Mouse (Mus musculus) embryonic stem cell, embryonic (primary cell): ENCODE measurements around the gene Vps25.

Source experiments
- CTCF ChIA-PET, 4 experiments: fragments of 300-600 bp in 2 of 4; fragments of 350-600 bp in 2 of 4; sonication (Branson Sonifier 250); formaldehyde crosslinking; loops; one replicate each; lab custom pipeline; 2022; ENCODE audit warnings: inconsistent platforms in 2 of 4; lab: Charles Lee
- POLR2A ChIA-PET, 4 experiments: fragments of 300-600 bp in 2 of 4; fragments of 350-600 bp in 2 of 4; sonication (Branson Sonifier 250); formaldehyde crosslinking; loops; one replicate each; lab custom pipeline; 2022; ENCODE audit warnings: antibody characterized with exemption in 4 of 4, inconsistent platforms in 1 of 4; lab: Charles Lee

Gene Vps25

DNA sequence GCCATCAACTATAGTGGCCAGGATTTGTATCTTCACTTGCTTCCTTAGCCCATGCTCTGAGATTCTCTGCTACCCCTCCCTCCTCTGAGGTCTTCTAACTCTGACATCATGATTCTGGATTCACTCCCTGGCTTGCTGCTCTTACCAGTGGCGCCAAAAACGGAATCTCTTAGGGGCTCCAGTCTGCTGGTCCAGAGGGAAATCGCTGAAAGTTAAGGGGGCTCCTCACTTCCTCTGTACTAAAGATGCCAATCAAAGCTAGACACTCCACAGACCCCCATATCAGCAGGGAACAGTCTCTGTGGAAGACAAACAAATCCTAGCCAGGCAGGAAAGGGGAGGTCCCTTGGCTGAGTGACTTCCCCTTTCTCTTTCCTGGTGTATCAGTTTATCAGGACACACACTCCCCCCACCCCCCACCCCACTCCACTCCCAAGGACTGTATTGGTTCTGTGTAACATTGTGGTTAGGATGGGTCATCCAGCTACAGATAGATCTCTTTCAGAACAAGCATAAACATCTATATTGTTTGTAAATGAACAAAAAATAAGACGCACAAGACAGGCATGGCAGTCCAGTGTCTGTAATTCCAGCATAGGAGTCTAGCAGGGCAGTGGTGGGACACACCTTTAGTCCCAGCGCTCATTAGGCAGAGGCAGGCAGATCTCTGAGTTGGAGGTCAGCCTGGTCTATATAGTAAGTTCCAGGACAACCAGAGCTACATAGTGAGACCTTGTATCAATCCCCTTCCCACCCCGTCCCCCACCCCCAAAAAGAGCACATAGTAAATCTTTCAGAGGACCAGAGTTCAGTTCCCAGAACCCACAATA, 21.3 kb upstream of the Vps25 start:
- ChIA-PET CTCF (interaction anchor here in 3 of 4 experiments (0.6 to 1.1 kb wide), 6 partner anchors 11 to 258 kb away, joined by 3 to 4 read pairs (median 3); partner anchors contain the start of genes Becn1 (in 1 of the 3) and Plekhh3 (in 1 of the 3)), POLR2A (interaction anchor here in 3 of 4 experiments (0.6 to 3.2 kb wide), 16 partner anchors 13 to 1463 kb away, joined by 3 to 12 read pairs (median 5); partner anchors contain the start of genes Rpl27 (in 2 of the 3), Ramp2 (in 1 of the 3), Retreg3 (in 1 of the 3) and Tubg1 (in 1 of the 3))

DNA sequence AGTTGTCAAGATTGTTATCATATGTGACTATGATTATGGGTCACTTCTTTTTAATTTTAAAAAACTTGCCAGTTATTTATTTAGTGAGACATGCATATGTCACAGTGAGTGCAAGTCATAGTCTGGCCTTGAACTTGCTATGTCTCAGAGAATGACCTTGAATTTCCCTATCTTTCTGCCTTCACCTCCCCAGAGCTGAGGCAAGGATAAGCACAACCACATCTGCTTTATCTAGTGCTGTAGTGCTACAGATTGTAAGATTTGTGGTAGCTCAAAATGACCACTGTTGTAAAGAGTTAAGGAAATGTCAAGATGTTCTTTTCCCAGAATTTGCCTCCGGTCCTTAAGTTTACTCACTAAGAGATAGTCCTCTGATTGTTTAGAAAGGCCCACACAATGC, 20.3 kb upstream of the Vps25 start:
- POLR2A ChIA-PET, result interaction anchor here in 3 of 4 experiments (0.6 to 1.3 kb wide), 5 partner anchors 10 to 929 kb away, joined by 3 to 7 read pairs (median 4); partner anchors contain the start of genes Ramp2 (in 1 of the 3) and Rpl27 (in 1 of the 3)
- CTCF ChIA-PET, result interaction anchor here in 2 of 4 experiments (0.8 to 1.3 kb wide), 5 partner anchors 12 to 57 kb away, joined by 3 to 6 read pairs (median 4); partner anchors contain the start of gene Ramp2 (in 1 of the 2)

DNA sequence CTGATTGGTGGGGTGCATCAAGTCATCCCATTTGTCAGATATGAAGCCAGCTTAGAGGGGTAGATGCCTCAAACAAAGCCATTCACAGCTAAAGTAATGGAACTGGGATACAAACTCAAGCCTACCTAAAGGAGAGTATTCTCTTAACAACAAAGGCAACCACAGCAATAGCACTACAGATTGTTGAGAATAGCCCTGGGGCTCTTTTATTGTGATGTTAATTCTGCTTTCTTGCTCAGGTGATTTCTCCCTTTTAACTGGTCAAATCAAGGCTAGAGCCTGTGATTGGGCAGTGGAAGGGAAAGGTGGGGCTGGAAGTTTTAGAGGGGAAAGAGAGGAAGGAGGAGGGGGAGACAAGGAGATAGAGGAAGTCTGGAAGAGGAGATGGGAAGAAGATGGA, 19.4 kb upstream of the Vps25 start:
- ChIA-PET POLR2A (interaction anchor here in 3 of 4 experiments (0.5 to 1.4 kb wide), 10 partner anchors 9 to 579 kb away, joined by 3 to 7 read pairs (median 3); partner anchors contain the start of genes Ramp2 (in 3 of the 3) and Rpl27 (in 2 of the 3)), CTCF (interaction anchor here in 3 of 4 experiments (0.6 to 1.3 kb wide), 7 partner anchors 11 to 820 kb away, joined by 3 to 6 read pairs (median 4); partner anchors contain the start of genes P3h4 (in 1 of the 3) and Ramp2 (in 1 of the 3))

DNA sequence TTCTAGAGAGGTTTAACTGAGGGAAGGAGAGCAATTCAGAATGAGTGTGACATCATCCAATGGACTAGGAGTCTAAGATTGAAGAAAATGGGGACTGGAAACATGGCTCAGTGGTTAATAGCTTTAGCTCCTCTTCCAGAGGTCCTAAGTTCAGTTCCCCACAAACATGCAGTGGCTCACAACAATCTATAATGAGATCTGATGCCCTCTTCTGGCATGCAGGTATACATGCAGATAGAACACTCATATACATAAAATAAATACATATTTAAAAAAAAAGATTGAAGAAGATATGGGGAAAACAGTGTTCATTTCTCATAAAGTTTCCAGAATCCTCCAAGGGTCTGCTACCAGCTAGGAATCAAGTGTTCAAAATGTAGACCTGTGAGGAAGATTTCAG, 18.1 kb upstream of the Vps25 start:
- CTCF ChIA-PET, result interaction anchor here in 2 of 4 experiments (0.6 to 1.1 kb wide), 3 partner anchors 10 to 63 kb away, joined by 3 to 4 read pairs (median 3); no protein-coding TSS in a partner anchor
- POLR2A ChIA-PET, result no interaction called here

DNA sequence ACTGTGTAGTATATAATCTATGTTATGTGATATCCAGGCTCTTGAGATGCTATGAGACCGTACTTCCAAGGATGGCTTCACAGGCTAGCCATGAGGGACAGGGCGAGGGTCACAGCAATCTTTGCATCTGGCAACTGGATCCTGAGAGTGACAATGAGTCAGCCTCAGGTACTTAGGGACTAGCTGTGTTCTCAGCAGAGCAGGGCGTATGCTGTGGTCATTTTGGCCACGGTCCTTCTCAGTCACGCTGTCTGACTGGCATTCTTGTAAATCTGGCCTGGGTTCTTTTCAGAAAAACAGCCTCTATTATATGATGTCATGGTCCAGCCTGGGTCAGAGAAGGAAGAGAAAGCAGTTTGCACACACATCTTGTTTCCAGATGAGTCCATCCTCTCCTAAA, 16.7 kb upstream of the Vps25 start:
- CTCF ChIA-PET, result interaction anchor here (0.6 to 2.3 kb wide), 6 partner anchors 8 to 249 kb away, joined by 3 to 9 read pairs (median 4); partner anchors contain the start of gene Becn1 (in 2 of the 4)
- POLR2A ChIA-PET, result interaction anchor here in 2 of 4 experiments (0.9 to 1.1 kb wide), 3 partner anchors 9 to 205 kb away, joined by 3 to 6 read pairs (median 3); partner anchors contain the start of genes Ramp2 (in 1 of the 2) and Rpl27 (in 1 of the 2)

DNA sequence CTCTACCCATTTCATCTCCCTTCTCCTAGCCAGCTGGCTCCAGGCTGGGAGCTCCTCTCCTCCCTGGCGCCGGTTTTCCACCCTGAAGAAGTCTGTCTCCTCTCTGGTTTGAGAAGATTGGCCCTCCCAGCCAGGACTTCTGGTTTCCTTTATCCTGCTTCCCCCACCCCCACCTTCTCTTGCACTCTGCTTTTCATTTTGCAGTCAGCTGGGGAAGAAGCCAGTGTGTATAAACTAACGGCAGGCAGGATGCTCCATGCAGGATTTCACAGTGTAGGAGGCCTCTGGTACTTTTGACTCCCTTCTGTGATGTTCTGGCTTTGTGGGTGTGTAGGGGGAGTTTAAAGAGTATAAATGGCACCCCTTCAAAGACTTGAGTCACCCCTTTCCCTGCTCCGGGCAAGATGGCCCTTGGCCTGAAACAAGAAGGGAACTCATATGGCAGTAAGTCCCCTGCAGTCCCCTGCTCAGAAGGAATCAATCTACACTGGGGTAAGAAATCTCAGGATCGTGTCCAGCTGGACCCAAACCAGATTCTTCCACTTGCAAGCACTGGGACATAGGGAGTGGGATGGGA, 15.3 kb upstream of the Vps25 start:
- ChIA-PET POLR2A (interaction anchor here in 2 of 4 experiments (0.7 to 1.0 kb wide), 2 partner anchors 10 to 15 kb away, joined by 3 to 8 read pairs; no protein-coding TSS in a partner anchor), CTCF (interaction anchor here in 1 of 4 experiments (2.3 kb wide), 1 partner anchor 64 kb away, joined by 9 read pairs; the partner anchor contains the start of gene Becn1)

DNA sequence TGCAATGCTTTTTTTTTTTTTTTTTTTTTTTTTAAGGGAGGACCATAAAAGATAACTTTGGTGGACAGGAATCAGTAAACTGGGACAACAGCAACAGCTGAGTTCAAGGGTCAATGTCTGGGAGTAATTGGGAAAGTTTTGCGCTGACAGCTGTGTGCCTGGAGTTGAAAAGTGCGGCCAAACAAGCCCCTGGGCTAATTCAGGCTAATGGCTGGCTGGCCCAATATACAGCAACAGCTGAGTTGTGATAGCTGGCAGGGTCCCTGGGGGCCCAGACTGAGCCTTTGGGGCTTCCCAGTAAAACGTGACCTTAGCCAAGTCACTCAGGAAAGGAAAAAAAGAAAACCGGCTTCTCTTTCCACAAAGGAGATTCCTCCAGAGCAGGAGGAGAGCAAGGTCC, 8.4 kb upstream of the Vps25 start:
- POLR2A ChIA-PET, result interaction anchor here (0.6 to 3.1 kb wide), 17 partner anchors 9 to 331 kb away, joined by 3 to 15 read pairs (median 4); partner anchors contain the start of genes Becn1 (in 2 of the 4), Cntd1 (in 2 of the 4), Coa3 (in 2 of the 4) and Wnk4 (in 2 of the 4)
- CTCF ChIA-PET, result interaction anchor here in 3 of 4 experiments (0.5 to 2.2 kb wide), 12 partner anchors 9 to 197 kb away, joined by 3 to 14 read pairs (median 4); partner anchors contain the start of genes Becn1 (in 1 of the 3) and Rpl27 (in 1 of the 3)

DNA sequence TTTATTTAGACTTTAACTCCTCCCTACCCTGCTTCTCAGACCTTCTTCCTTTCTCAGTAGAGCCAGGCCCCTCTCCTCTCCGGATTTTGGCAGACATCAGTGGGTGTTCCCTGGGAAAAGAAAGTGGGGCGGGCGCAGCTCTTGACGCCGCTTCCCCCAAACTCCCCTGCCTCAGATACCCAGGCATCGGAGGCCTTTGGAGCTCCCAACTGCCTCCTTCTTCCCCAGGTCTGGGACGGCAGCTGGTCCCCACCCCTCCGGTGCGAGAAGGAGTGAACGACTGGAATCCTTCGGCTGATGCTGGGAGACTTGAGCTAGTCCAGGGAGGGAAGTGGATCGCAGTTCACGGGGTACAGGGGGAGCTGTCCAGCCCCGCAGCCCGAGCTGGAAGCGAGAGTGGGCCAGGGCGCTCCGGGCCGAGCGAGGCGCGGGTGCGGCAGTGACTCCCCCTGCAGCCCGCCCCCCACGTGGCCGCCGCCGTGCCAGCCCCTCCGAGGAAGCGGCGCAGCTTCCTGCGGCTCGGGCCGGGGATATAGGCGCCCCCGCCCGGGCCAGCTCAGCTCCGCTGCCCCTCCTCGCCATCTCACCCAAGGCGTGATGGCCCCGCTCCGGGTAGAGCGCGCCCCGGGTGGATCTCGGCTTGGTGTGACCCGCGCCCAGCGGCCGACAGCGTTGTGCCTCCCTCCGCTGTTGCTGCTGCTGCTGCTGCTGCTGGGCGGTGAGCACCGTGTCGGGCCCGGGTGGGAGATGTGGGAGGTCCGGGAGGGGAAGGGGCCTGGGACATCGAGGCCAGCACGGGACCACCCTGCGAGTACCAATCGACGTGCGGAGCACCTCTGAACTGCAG, 7.4 kb upstream of the Vps25 start, which contains the start of gene Ramp2:
Gene Ramp2, plus strand, starts transcription at position 174 of the 847 bp plus-strand sequence.
- ChIA-PET CTCF (interaction anchor here (0.5 to 2.2 kb wide), 21 partner anchors 13 to 773 kb away, joined by 3 to 14 read pairs (median 3); partner anchors contain the start of genes Becn1 (in 1 of the 4), Ezh1 (in 1 of the 4), Plekhh3 (in 1 of the 4) and Rpl27 (in 1 of the 4)), POLR2A (interaction anchor here (0.6 to 3.1 kb wide), 30 partner anchors 10 to 219 kb away, joined by 3 to 15 read pairs (median 3); partner anchors contain the start of genes Rpl27 (in 3 of the 4), Cntd1 (in 2 of the 4), Coa3 (in 2 of the 4) and Ezh1 (in 2 of the 4))

DNA sequence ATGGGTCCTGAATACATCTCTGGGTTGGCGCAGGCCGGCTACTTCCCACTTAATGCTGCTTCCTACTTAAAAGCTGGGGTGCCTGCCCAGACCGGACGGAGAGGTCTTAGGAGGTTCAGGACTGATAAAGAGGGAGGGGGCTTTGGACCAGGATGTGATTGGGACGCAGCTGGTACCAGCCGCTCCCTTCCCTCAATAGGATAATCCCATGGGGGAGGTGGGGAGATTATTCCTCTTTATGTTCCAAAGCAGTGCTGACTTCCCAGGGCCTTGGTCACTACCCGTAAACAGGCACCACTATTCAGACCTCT, 6.8 kb upstream of the Vps25 start:
- ChIA-PET POLR2A (interaction anchor here in 3 of 4 experiments (0.6 to 3.1 kb wide), 14 partner anchors 12 to 238 kb away, joined by 3 to 15 read pairs (median 4); partner anchors contain the start of genes Wnk4 (in 2 of the 3), Becn1 (in 1 of the 3), Plekhh3 (in 1 of the 3) and Retreg3 (in 1 of the 3)), CTCF (interaction anchor here in 3 of 4 experiments (0.8 to 2.2 kb wide), 7 partner anchors 14 to 70 kb away, joined by 3 to 14 read pairs (median 5); partner anchors contain the start of genes Ezh1 (in 1 of the 3) and Wnk4 (in 1 of the 3))

DNA sequence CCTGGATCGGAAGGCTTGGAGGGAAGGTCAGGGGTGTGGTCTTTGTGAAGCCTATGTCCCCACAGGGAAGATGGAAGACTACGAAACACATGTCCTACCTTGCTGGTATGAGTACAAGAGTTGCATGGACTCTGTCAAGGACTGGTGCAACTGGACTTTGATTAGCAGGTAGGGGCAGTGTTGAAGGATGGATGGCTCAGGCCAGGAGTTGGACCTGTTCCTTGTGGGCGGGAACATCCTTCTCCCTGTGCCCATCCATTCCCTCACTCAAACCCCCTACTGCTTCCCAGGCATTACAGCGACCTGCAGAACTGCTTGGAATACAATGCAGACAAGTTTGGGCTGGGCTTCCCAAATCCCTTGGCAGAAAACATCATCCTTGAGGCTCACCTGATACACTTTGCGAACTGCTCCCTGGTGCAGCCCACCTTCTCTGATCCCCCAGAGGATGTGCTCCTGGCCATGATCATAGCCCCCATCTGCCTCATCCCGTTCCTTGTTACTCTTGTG, 5.9 kb upstream of the Vps25 start:
- CTCF ChIA-PET, result interaction anchor here in 3 of 4 experiments (0.6 to 1.4 kb wide), 7 partner anchors 12 to 116 kb away, joined by 3 to 13 read pairs (median 5); partner anchors contain the start of gene Wnk4 (in 1 of the 3)
- POLR2A ChIA-PET, result interaction anchor here in 2 of 4 experiments (0.6 to 3.1 kb wide), 4 partner anchors 12 to 1269 kb away, joined by 3 to 15 read pairs (median 5); partner anchors contain the start of gene Wnk4 (in 1 of the 2)

DNA sequence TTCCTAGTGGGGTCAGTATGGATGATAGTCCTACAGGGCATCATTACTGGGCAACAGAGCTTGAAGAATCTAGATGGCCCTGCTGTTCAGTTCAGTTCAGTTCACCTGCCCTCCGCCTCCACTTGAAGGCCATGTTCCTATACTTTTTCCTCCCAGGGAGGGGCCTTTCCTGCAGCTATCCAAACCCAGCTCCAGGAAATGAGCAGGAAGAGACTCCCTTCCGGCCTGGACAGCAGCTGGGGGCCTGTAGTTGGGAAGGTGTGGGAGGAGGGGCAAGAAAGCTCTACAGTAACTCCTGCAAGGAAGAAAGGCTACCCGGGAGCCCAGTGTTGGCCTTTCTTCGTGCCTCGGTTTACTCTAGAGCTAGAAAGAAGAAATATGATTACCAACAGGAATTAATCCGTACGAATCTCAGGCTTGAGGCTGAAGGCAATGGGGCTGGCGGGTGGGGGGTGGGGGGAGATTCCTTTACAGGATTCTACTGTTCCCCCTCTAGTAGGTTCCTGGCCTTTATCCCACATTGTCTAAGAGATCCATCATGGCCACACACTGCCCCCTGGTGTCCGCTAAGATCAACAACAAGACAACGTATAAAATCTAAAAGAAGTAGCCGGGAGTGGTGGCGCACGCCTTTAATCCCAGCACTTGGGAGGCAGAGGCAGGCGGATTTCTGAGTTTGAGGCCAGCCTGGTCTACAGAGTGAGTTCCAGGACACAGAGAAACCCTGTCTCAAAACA, 5.1 kb upstream of the Vps25 start:
- ChIA-PET CTCF (interaction anchor here (0.5 to 1.4 kb wide), 28 partner anchors 12 to 1083 kb away, joined by 3 to 13 read pairs (median 4); partner anchors contain the start of genes Ezh1 (in 1 of the 4), Naglu (in 1 of the 4), Plekhh3 (in 1 of the 4) and Wnk4 (in 1 of the 4)), POLR2A (interaction anchor here in 3 of 4 experiments (0.6 to 1.1 kb wide), 12 partner anchors 11 to 1268 kb away, joined by 3 to 7 read pairs (median 3); partner anchors contain the start of genes Cntd1 (in 1 of the 3), Coa3 (in 1 of the 3), Ezh1 (in 1 of the 3) and Wnk4 (in 1 of the 3))

DNA sequence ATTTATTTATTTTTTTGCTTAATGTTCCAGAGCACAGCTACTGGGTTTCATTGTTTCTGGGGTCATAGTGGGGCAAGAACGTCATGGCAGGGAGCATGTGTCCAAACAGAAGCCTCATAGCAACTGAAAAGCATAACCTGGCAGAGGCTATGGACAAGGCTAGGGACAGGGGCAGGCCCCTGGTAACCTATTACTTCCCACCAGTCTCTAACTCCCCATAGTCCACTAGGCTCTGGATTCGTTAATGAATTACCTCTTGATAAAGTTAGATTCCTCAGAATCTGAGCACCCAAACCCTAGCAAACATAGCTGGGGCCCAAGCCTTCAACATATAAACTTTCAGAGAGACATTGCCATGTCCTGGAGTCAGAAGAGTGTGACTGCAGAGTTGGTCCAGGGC, 2.5 kb upstream of the Vps25 start:
- POLR2A ChIA-PET, result interaction anchor here in 2 of 4 experiments (0.9 to 1.8 kb wide), 2 partner anchors 9 to 28 kb away, joined by 4 to 6 read pairs; partner anchors contain the start of genes Cntd1 (in 1 of the 2), Coa3 (in 1 of the 2) and Wnk4 (in 1 of the 2)
- CTCF ChIA-PET, result interaction anchor here in 2 of 4 experiments (1.1 kb wide), 2 partner anchors 9 to 119 kb away, joined by 3 to 4 read pairs; no protein-coding TSS in a partner anchor

DNA sequence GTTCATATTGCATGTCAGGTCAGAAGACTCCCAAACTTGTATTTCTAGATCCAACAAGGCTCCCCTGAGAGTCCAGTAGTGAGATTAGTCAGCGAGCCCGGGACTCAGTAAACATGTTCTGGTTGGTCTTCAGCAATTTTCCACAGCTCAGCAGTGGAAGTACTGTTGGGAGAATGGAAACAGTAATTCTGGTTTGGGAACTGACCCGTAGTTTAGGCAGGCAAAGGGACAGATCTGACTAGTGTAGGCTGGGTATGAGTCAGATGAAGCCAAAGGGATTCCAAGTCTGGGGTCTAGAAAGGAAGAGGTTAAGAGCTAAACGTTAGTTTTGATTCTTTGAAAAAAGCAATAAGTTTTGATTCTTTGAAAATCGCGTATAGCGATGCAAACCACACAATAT, 566 bp upstream of the Vps25 start:
- CTCF ChIA-PET, result interaction anchor here (0.6 to 2.8 kb wide), 9 partner anchors 44 to 173 kb away, joined by 3 to 11 read pairs (median 3); partner anchors contain the start of gene Becn1 (in 3 of the 4)
- POLR2A ChIA-PET, result interaction anchor here in 3 of 4 experiments (0.6 to 2.8 kb wide), 29 partner anchors 8 to 636 kb away, joined by 3 to 14 read pairs (median 4); partner anchors contain the start of genes Cntd1 (in 3 of the 3), Coa3 (in 3 of the 3), Becn1 (in 2 of the 3) and Rpl27 (in 2 of the 3)
